Mouse (Mus musculus) hindlimb bud, embryonic 11.5 days (tissue): ENCODE data around the gene Tomm20.
A peak's percentile ranks its signal among the peaks of the same experiment; 100 is the strongest.

Experiments used
- DNase-seq: peaks from one replicate; pipeline ENCODE4 v3.0.0-alpha.2; 2012; ENCODE audit warnings: low read depth, low spot score; ENCODE audit errors: extremely low spot score

The Tomm20 gene

GRCm38 (mm10) chr8:126962871-126963270, 17.2 kb upstream of the Tomm20 start:
- DNase-seq: no peak

DNA sequence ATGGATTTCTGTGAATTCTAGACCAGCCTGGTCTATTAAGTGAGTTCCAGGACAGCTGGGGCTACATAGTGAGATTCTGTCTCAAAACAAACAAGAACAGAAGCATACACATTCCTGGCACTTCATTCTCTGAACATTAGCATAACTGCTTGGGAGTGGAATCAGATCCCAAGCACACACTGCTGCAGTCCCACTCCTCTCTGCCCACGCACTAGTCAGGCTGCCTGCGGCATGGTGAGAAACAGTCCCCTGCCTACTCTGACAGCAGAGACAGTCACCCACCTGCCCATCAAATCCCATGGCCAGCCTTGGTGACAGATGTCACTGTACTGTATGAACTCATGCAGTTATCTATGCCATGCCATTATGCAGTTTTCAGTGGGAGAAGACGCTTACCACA, 15.9 kb upstream of the Tomm20 start:
- DNase-seq: no peak

DNA sequence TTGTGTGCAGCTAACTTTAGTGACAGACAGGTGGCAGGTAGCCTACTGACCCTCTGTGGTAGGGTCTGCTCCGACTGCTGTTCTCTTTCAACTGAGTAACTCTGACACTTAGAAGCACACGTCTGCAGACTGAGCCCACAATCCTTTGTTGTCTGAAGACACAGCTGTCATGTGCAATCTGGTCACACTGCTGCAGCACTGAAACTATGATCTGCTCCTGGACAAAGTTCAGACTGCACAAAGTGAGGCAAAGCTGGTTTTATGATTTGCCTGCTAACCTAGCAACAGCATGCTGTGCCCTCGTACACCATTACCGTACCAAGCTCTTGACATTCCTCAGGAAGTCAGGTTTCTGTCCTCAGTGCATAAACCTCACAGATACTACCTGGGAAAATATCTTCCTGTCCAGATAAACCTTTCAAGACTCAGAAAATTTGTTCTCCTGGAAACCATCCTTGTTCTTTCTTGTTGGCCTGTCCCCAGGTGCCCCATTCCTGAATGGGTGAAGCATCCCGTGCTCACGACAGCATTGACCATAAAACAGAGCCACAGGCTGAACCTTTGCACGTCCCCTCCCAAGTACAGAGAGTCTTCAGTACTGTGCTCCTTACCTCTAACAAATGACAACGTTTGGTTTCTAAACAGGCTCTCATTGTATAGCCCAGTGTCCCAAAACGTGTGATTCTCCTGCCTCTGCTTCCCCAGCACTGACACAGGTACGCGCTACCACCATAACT, 6.4 kb upstream of the Tomm20 start:
- DNase-seq: no peak

DNA sequence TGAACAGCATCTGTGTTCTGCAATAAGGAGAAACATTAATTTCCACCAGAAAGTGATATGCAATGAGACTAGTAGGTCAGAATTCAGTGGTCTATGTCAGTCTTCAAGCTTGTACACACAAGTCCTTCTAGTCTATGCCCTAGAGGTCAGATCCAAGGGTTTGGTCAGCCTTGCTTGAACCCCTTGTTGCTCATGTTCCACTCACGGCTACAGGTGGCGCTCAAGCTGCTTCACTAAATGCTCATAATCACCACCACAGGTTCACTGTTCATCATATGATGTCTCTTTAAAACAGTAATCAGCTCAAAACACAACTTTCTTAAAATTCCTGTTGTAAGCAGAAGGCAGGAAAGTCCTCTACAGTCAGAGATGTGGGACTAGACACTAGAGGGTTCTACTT, 3.9 kb upstream of the Tomm20 start:
- no peak for DNase-seq

DNA sequence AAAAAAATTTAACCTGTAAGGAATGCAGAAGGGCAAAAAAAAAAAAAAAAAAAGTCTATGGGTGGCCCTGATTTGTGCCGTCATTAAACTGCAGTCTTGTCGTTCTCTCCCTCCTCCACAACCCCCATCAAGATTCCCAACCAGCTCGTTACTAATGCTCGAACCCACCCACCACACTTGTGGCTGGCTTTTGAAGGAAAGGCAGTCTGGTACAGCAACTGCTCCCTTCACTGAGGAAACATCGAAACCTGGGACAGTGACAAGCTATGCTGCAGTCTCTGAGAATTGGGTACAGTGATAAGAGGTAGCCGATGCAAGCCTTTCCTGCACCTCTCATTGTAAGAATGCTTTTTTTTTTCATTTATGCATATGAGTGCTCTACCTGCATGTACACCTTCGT, 800 bp upstream of the Tomm20 start:
- DNase-seq: no peak

DNA sequence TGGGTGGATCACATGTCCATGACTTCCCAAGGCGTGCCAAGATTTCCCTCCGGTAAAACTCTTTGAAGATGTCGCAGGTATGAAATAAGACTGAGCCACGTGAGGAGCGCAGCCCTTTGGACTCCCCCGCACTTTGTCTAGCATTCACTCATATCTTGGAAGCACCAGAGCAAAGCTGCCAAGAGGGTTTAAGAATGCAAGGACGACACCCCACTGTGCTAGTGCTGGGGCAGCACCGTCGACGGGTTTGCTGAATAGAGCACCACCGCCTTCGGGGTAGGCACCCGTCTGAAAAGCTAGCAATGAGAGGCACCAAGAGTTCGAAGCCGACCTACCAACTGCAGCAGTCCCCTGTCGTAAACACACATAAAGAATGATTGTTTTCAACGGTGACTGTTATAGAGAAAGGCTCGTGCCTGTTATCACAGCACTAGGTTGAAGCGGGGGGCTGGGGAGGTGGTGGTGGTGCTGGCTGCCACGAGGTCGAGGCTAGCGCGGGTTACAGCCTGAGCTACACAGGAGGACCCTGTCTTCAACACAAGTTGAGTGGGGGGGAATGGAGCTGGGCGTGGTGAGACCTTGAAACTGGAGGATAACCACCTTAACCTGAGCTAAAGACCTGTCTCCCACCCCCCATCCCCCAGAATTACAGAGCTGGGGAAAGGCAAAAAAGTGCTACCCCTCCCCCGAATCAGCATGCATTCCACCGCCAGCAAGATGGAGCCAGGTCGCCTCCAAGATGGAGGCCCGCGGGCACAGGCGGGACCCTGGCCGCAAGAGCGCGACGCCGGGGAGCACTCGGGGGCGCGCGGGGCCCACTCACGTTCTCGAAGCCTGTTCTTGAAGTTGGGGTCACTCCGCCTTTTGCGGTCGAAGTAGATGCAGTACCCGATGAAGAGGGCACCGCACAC, 608 bp downstream of the Tomm20 start:
- DNase-seq: no peak

GRCm38 (mm10) chr8:126943565-126943964, 2.1 kb downstream of the Tomm20 start:
- DNase-seq: no peak

GRCm38 (mm10) chr8:126937337-126937736, 8.3 kb downstream of the Tomm20 start:
- DNase-seq: no peak

GRCm38 (mm10) chr8:126935932-126936331, 9.7 kb downstream of the Tomm20 start:
- DNase-seq: no peak

DNA sequence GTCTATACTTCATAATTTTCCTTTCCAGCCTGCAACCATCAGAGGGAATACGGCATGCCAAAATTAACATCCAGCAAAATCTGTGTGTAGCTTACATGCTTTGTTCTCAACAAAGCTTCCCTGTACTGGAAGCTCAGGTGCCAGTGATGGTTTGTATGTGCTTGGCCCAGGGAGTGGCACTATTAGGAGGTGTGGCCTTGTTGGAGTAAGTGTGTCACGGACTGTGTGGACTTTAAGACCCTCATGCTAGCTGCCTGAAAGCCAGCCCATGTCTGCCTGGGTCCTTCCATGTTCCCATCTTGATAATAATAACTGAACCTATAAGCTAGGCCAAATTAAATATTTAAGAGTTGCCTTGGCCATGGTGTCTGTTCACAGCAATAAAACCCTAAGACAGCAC, 10.3 kb downstream of the Tomm20 start:
- DNase-seq: no peak

DNA sequence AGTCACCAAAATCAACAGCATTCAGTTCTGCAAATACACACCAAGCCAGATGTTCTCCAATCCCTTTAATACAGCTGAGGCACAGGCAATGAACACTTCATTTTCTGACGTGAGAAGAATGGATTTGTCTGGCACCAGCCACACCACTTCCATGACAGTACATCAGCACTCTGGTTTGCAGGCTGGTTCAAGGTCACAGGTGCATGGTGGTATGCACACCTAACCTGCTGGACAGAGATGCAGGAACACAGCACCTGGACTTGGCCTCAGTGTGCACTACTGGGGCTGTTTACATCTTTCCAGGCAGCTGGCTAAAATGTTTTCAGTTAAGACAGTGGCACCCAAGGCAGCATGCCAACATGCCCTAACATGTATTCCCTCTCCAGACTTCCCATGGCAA, 13.0 kb downstream of the Tomm20 start:
- DNase-seq: no peak

DNA sequence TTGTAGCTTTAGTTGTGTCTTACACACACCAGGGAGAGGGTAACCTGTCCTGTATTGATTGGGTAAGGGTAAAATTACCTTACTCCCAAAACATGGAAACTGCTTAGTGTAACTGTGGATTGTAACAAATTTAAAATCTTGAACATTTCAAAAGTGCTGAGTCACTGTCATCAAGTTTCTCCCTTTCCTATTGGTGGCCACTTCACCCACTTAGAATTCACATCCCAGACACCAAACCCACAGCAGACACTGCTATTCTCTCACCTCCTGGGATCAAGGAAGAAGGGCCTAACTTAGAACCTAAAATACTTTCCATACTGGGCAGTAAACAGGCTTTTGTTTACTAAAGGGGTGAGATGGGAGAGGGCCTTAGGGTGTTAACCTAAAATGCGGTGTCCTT, 13.4 kb downstream of the Tomm20 start:
- DNase-seq: no peak

GRCm38 (mm10) chr8:126931720-126932119, 13.9 kb downstream of the Tomm20 start:
- DNase-seq: no peak

DNA sequence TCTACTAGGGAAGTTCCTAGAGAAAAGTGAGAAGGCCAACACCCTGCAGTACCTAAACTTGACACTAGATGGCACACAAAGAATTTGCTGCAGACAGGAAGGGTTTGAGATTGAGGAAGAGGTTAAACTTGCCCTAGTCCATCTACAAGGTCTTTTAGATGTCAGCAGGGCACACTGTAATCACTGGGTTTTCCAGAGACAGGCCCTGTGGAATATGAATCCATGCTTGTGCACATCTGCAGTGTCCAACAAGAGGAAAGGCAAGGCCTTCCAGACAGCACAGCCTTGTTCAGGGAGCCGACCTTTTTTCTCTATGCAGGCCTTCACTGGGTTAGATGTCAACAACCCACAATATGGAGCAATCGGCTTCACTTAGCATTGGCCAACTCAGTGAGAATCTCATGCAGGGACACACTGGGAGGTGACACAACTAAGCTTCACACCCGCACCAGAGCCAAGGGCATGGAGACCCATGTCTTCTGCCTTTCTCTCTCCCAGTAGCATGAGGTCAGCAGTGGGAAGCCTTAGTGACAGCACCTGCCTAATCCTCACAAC, 16.0 kb downstream of the Tomm20 start:
- peak; percentile 78 for DNase-seq

DNA sequence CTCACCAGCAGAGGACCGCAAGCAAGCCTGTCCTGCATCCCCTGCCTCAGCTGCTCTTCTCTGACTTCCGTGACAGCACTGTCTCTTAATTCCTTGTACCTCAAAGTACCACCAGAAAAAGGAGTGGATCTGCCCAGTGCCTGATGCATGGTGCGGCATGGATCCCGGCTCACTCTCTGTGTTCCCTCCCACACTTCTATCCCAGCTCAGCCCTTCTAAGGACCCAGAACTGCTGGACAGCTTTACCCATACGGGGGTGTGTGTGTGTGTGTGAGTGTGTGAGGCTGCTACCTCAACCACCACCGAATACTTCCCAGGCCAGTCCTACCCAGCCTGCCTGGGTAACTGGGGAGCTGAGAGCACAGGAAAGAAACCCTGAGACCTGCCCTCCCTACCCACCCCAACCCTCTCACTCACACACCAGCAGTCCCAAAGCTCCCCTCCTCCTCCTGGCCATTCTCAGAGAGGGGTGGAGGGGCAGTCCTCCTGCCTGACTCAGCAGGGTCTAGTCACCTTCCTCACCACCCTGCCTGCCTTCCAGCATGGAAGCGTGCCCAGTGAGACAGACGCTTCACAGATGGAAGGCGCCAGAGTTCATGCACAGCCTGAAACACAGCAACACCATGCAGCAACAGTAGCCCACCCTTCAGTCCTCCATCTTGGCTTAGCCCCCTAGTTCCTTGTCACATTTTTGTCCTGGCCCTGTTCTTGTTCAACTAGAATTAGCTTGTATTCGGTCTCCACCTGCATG, 16.7 kb downstream of the Tomm20 start:
- DNase-seq: no peak

DNA sequence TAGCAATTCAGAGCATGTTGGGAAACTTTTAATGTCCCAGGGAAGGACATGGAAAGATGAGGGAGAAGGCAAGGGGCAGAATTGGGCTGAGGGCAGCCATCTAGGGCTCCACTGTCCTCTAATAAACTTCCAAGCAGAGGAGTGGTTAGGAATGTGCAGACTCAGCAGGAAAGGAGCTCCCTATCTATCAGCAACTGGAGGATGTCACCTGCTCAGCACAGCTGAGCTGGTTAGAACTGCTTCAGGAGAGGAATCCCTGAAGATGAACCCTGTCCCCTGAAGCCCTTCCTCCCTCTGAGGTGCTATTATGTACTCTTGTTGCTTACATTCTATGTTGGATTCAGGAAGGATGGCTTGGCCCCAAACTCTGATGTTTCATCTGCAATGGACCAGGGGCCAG, 17.6 kb downstream of the Tomm20 start:
- no peak for DNase-seq

DNA sequence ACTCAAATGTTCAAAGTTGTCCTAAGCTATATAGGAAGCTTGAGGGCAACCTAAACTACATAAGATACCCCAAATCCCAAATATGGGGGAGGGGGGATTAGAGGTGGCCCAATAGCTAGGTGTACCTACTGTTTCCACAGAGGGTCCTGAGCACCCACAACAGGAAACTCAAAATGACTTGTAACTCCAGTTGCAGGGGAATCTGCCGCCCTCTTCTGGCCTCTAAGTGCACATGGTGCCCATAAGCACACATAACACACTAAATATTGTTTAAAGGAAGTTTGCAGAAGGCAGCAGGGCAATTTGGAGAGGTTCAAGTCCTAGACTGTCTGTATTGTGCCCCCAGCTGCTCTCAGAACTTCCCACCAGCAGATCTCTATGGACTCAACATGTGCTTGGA, 18.6 kb downstream of the Tomm20 start:
- no peak for DNase-seq

GRCm38 (mm10) chr8:126922981-126923380, 22.7 kb downstream of the Tomm20 start:
- no peak for DNase-seq

DNA sequence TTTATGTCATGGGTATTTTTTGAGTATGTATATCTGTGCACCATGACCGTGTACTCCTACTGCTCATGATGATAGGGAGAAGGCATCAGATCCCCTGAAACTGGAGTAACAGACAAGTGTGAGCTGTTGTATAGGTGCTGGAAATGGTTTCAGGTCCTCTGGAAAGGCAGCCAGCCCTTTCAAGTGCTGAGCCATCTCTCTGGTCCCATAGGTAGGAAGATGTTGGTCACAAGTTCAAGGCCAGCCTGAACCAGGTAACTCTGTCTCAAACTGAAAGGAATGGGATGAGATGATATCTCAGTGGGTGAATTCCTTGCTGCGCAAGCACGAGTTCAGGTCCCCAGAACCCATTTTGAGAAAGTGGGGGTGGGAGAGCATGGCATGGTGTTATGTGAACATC, 24.2 kb downstream of the Tomm20 start:
- DNase-seq: no peak

GRCm38 (mm10) chr8:126920845-126921244, 24.8 kb downstream of the Tomm20 start:
- DNase-seq: no peak

- no peak for DNase-seq
Observed at GRCm38 (mm10) chr8:126920386-126920785, 25.3 kb downstream of the Tomm20 start.
